Mouse (Mus musculus): ENCODE measurements around the gene Grid1.

DNA sequence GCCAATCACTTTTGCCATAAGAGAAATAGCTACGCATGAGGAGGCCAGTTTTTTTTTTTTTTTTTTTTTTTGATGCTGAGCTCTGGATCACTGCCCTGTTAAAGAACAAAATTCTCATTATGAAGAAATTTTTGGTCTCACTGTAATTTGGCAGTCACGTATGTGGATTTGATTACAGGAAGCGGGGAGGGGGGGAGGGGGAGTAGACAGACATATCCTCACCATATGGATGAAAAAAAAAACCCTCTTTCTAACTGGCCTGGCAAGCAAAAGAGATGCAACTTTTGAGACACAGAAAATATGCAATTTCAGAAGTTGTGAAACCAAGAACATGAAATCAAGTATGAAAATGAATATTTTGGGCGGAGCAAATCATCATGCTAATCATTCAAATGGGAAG, 573.7 kb downstream of the Grid1 start:
- TF ChIP-seq CTCF (conservative IDR thresholded peaks at IDR 0.05; ENCODE audit: low read length) (no peak), NANOG (IDR thresholded peaks at IDR 0.05; ENCODE audit: borderline replicate concordance, low read length) (no peak), POU5F1 (IDR thresholded peaks at IDR 0.05; ENCODE audit: borderline replicate concordance, low read length) (no peak)

Measured in E14TG2a.4 (cell line).